Mouse (Mus musculus) gastrocnemius, postnatal 4 days (tissue): ENCODE measurements around the gene Gm9780. TPM values are rescaled to one million over a fixed set of nuclear protein-coding genes. Genes with fewer than 3 reads are reported as not detected.
"Not testable (repeated sequence)": the region's sequence is repeated elsewhere in the genome, so short reads cannot be mapped to it uniquely, and the experiment has no call there.

ENCODE experiments used
- DNase-seq, 2 experiments: peaks; one replicate each; pipeline ENCODE4 v3.0.0; 2021 to 2022; ENCODE audit warnings: low spot score in 2 of 2, mixed read lengths in 2 of 2
- total RNA-seq, 2 experiments: library from RNA; stranded (reverse); gene quantifications; 2 replicates each; pipeline ENCODE4 v1.2.3; 2021

Gene Gm9780
- total RNA-seq, 2 experiments from 2014 or later: 40.6 to 46.5 TPM

DNA sequence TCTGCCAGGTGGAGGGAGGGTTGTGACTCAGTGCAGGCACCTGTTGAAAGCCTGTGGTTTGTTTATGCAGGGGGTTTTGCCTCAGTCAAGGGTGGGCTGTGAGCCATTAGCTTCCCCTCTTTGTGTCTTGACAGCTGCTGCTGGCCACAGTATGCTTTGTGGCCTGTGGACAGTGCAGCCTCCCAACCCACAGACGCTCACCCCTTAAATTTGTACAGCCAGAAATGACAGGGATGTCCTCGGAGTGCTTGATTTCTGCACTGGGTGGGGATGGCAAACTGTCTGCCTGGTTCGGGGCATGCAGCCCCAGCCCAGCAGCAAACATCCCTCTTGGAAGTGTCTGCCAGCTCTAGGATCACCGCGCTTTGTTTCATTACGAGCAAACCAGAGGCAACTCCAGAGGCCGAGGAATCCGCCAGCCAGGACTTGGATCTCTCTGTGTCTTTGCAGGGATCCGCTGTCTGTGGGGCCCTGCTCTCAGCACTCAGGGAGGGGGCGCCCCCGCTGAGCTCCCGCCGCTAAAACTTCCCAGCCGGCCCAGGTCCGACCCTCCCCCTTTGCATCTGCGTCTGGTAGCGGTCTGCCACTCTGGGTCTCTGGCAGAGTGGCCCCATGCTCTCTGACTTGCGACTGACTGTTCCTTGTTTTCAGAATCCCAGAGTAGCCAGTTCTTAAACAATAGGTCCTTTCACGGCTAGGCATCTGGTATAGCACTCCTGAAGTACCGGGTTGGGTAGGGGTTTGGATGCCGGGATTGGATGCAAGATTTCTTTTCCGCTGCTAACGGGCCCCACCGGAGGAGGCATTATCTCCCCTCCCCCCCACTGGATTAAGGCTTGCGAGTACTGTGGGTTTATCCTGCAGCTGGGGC is 63.9 kb downstream of the Gm9780 start, which contains the start of gene Duxbl1:
TSS of gene Duxbl1 (plus strand) at position 207 of the 871 bp plus-strand sequence.
- DNase-seq: not testable (repeated sequence)

Other genes with a start within 250 kb of the Gm9780 start
- gene Anxa11, start 200.6 kb downstream of the Gm9780 start, total RNA-seq: 100 to 1,000 TPM; 111 to 124 TPM
- 10 to 100 TPM in 1 of 2 experiments, 1 to 10 TPM in 1; 4.3 to 18.1 TPM for gene Plac9a, start 139.6 kb downstream of the Gm9780 start, total RNA-seq
- 1 to 10 TPM; 5.3 to 5.4 TPM for gene Tmem254a, start 115.0 kb downstream of the Gm9780 start, total RNA-seq
- gene Cphx1, start 104.4 kb downstream of the Gm9780 start, total RNA-seq: not detected
- 1 to 10 TPM; 1.5 to 2.4 TPM for gene Duxbl1, start 64.1 kb downstream of the Gm9780 start, total RNA-seq
- 10 to 100 TPM; 36.8 to 38.9 TPM for gene Tmem254c, start 24.6 kb upstream of the Gm9780 start, total RNA-seq
- gene Cphx2, start 38.8 kb upstream of the Gm9780 start, total RNA-seq: not detected
- gene Cphx3, start 39.6 kb upstream of the Gm9780 start, total RNA-seq: not detected
- 1 to 10 TPM in 1 of 2 experiments, under 1 TPM in 1; 0.98 to 1.5 TPM for gene Duxbl2, start 75.6 kb upstream of the Gm9780 start, total RNA-seq
- 100 to 1,000 TPM; 193 to 206 TPM for gene Plac9b, start 139.8 kb upstream of the Gm9780 start, total RNA-seq
- 10 to 100 TPM; 11.4 to 12.5 TPM for gene Tmem254b, start 164.3 kb upstream of the Gm9780 start, total RNA-seq
- gene Duxbl3, start 215.3 kb upstream of the Gm9780 start, total RNA-seq: 1 to 10 TPM; 6.2 to 8.3 TPM